Comparison of ENCODE assay signal across 17 mouse cellular contexts in genomic region chr13:54675895-54676590, GRCm38 (mm10). TPM values are rescaled to one million over a fixed set of nuclear protein-coding genes. Genes with fewer than 3 reads are reported as not detected.
A peak's percentile ranks its signal among the peaks of the same experiment; 100 is the strongest.
DNase-seq lines count a peak whose midpoint lies in the region; ATAC-seq lines count a peak whose summit lies in the region.
"Had no signal": no experiment of that assay in that cellular context is flagged by ENCODE, and none has a peak within 500 bp of the region (broad histone marks: within the 10 kb centered on the region; RNA-seq: fewer than 3 reads in every experiment).

No protein-coding gene starts in this region.

- no peak overlapping the region for H3K4me3 ChIP-seq in liver, embryonic 15.5 days (replicated peaks)
- H3K4me3 ChIP-seq in embryonic facial prominence, embryonic 13.5 days, result no peak overlapping the region
- H3K4me3 ChIP-seq: forebrain, embryonic 10.5 days; neural tube, embryonic 13.5 days had no signal

- no peak overlapping the region for H3K9ac ChIP-seq in liver, embryonic 15.5 days
- H3K9ac ChIP-seq in embryonic facial prominence, embryonic 13.5 days, result no peak overlapping the region
- H3K9ac ChIP-seq: neural tube, embryonic 13.5 days had no signal

- no peak for ATAC-seq in liver, embryonic 15.5 days (ENCODE audit: insufficient read depth)
- peak; percentile 50; the same call in 1 of the 2 replicates for ATAC-seq in embryonic facial prominence, embryonic 13.5 days (ENCODE audit: insufficient number of reproducible peaks, insufficient read depth, low FRiP score, low TSS enrichment, low read depth)
- ATAC-seq: midbrain, embryonic 16.5 days had no signal

- H3K36me3 ChIP-seq in liver, embryonic 15.5 days (replicated peaks), result peaks cover 23% of the 10 kb centered on the region
- H3K36me3 ChIP-seq in embryonic facial prominence, embryonic 13.5 days, result peaks cover 27% of the 10 kb centered on the region

- peaks cover 32% of the 10 kb centered on the region for H3K4me1 ChIP-seq in liver, embryonic 15.5 days (replicated peaks)
- 0 out of 2 replicates have a peak, but pooled peaks cover 5% of the 10 kb centered on the region for H3K4me1 ChIP-seq in embryonic facial prominence, embryonic 13.5 days
- H3K4me1 ChIP-seq: forebrain, embryonic 10.5 days; neural tube, embryonic 13.5 days had no signal

- H3K4me2 ChIP-seq in liver, embryonic 15.5 days, result no peak overlapping the region
- no peak overlapping the region for H3K4me2 ChIP-seq in embryonic facial prominence, embryonic 13.5 days
- H3K4me2 ChIP-seq: neural tube, embryonic 13.5 days had no signal

- 0 out of 2 replicates have a peak overlapping the region, but pooled peaks have one; percentile 1 for H3K27ac ChIP-seq in liver, embryonic 15.5 days (replicated peaks)
- 0 out of 2 replicates have a peak overlapping the region, but pooled peaks have one; percentile 24 for H3K27ac ChIP-seq in embryonic facial prominence, embryonic 13.5 days
- H3K27ac ChIP-seq: forebrain, embryonic 10.5 days; macrophage; neural tube, embryonic 13.5 days had no signal

- no peak for DNase-seq in liver
- DNase-seq in embryo, embryonic 10.5 days (ENCODE audit: low spot score), result peak; percentile 28
- peak; percentile 34 for DNase-seq in mesoderm, embryonic 11.5 days (ENCODE audit: low read depth, low spot score)
- no peak for DNase-seq in adrenal gland, adult 2 months
- no peak for DNase-seq in retina, postnatal 1 day
- DNase-seq: adrenal gland, postnatal 14 days; heart, adult 11 months; left cerebral cortex, postnatal 4 days; thymus, postnatal 25 days had no signal

- H3K9me3 ChIP-seq in liver, embryonic 15.5 days (replicated peaks), result no peaks in the 10 kb centered on the region
- no peaks in the 10 kb centered on the region for H3K9me3 ChIP-seq in embryonic facial prominence, embryonic 13.5 days
- H3K9me3 ChIP-seq: forebrain, embryonic 10.5 days; neural tube, embryonic 13.5 days had no signal

- no peaks in the 10 kb centered on the region for H3K27me3 ChIP-seq in liver, embryonic 15.5 days
- H3K27me3 ChIP-seq in embryonic facial prominence, embryonic 13.5 days, result no peaks in the 10 kb centered on the region
- H3K27me3 ChIP-seq: CH12.LX; neural tube, embryonic 13.5 days had no signal

- WGBS in liver, embryonic 15.5 days (ENCODE audit: insufficient replicate concordance), result 61% methylated on average over 11 of the region's 11 CpGs
- 54% methylated on average over 11 of the region's 11 CpGs for WGBS in embryonic facial prominence, embryonic 13.5 days

RNA-seq across cellular contexts. Expression of gene Rnf44, which starts 17.7 kb away (rescaled TPM):
- polyA plus RNA-seq in liver, embryonic 15.5 days (2015; fragmentation: Nextera tagmentation; extraction: Ambion mirVana), result 24.9 and 31.3 TPM in 2 replicates
- 58.3 and 62.8 TPM in 2 replicates for polyA plus RNA-seq in embryonic facial prominence, embryonic 13.5 days (2015; fragmentation: Nextera tagmentation; extraction: Ambion mirVana)
- 100 to 1,000 TPM; 114 to 119 TPM for total RNA-seq in adrenal gland, adult 2 months (2021)
- 511 and 555 TPM in 2 replicates for polyA plus RNA-seq in adrenal gland, adult 2 months (2012; rRNA removed)

RNA-seq across cellular contexts. Expression of gene Cdhr2, which starts 25.2 kb away (rescaled TPM):
- 16.6 and 19.9 TPM in 2 replicates for polyA plus RNA-seq in liver, embryonic 15.5 days (2015; fragmentation: Nextera tagmentation; extraction: Ambion mirVana)
- 1.4 TPM in 1 of 2 replicates, not detected in the other for polyA plus RNA-seq in embryonic facial prominence, embryonic 13.5 days (2015; fragmentation: Nextera tagmentation; extraction: Ambion mirVana)
- under 1 TPM in 1 of 2 experiments, not detected in 1; 0.06 TPM for total RNA-seq in adrenal gland, adult 2 months (2021)
- not detected in 2 replicates for polyA plus RNA-seq in adrenal gland, adult 2 months (2012; rRNA removed)
- total RNA-seq: CH12.LX had no signal
- polyA plus RNA-seq: heart, postnatal 0 days; macrophage had no signal

RNA-seq across cellular contexts. Expression of gene Faf2, which starts 54.5 kb away (rescaled TPM):
- polyA plus RNA-seq in liver, embryonic 15.5 days (2015; fragmentation: Nextera tagmentation; extraction: Ambion mirVana), result 28.5 and 28.9 TPM in 2 replicates
- 82.8 and 92.9 TPM in 2 replicates for polyA plus RNA-seq in embryonic facial prominence, embryonic 13.5 days (2015; fragmentation: Nextera tagmentation; extraction: Ambion mirVana)
- 10 to 100 TPM; 79.4 to 82.3 TPM for total RNA-seq in adrenal gland, adult 2 months (2021)
- 15.7 and 21.0 TPM in 2 replicates for polyA plus RNA-seq in adrenal gland, adult 2 months (2012; rRNA removed)

Comparison
In these comparisons a context has a peak if more than half of its experiments do, and no peak if none do; other contexts are left out.
1. DNase-seq: peak in embryo, embryonic 10.5 days (single experiment) and mesoderm, embryonic 11.5 days (single experiment); none in liver (single experiment), adrenal gland, adult 2 months (single experiment) and retina, postnatal 1 day (single experiment).